Mouse (Mus musculus): ENCODE results near the gene Rasa1.
A peak's percentile ranks its signal among the peaks of the same experiment; 100 is the strongest.

The Rasa1 gene

GRCm38 (mm10) chr13:85288843-85289713 is at the start of gene Rasa1:
TSS of gene Rasa1 (minus strand) at chr13:85289130.
- DNase-seq: peak; percentile 97

- no peak for DNase-seq
These were observed 22.6 kb upstream of the Rasa1 start for GRCm38 (mm10) chr13:85311547-85311946.

GRCm38 (mm10) chr13:85310968-85311367 is 22.0 kb upstream of the Rasa1 start:
- no peak for DNase-seq

- no peak for DNase-seq
These were observed 21.6 kb upstream of the Rasa1 start for GRCm38 (mm10) chr13:85310483-85310882.

- DNase-seq: no peak
These were observed 17.1 kb upstream of the Rasa1 start for GRCm38 (mm10) chr13:85306039-85306438.

GRCm38 (mm10) chr13:85290651-85291050 is 1.7 kb upstream of the Rasa1 start:
- DNase-seq: no peak

- DNase-seq: no peak
These were observed 422 bp downstream of the Rasa1 start for GRCm38 (mm10) chr13:85288574-85288842.

GRCm38 (mm10) chr13:85287876-85288573 is 905 bp downstream of the Rasa1 start:
- DNase-seq: peak; percentile 33

- no peak for DNase-seq
These were observed 6.3 kb downstream of the Rasa1 start for GRCm38 (mm10) chr13:85282626-85283025.

- DNase-seq: no peak
These were observed 10.0 kb downstream of the Rasa1 start for GRCm38 (mm10) chr13:85278951-85279350.

- DNase-seq: no peak
These were observed 14.4 kb downstream of the Rasa1 start for GRCm38 (mm10) chr13:85274572-85274971.

GRCm38 (mm10) chr13:85273788-85274187 is 15.1 kb downstream of the Rasa1 start:
- DNase-seq: no peak

- no peak for DNase-seq
These were observed 50.2 kb downstream of the Rasa1 start for GRCm38 (mm10) chr13:85238760-85239159.

- DNase-seq: no peak
These were observed 70.3 kb downstream of the Rasa1 start for GRCm38 (mm10) chr13:85218656-85219055.

GRCm38 (mm10) chr13:85210353-85210752 is 78.6 kb downstream of the Rasa1 start:
- no peak for DNase-seq

GRCm38 (mm10) chr13:85208656-85209055 is 80.3 kb downstream of the Rasa1 start:
- DNase-seq: no peak

GRCm38 (mm10) chr13:85207493-85207892 is 81.4 kb downstream of the Rasa1 start:
- DNase-seq: no peak

GRCm38 (mm10) chr13:85191253-85191652 is 97.7 kb downstream of the Rasa1 start:
- no peak for DNase-seq

- DNase-seq: no peak
These were observed 99.2 kb downstream of the Rasa1 start for GRCm38 (mm10) chr13:85189644-85190121.

GRCm38 (mm10) chr13:85188903-85189643 is 99.9 kb downstream of the Rasa1 start, which contains the start of gene Ccnh:
TSS of gene Ccnh (plus strand) at chr13:85189408.
- peak; percentile 92 for DNase-seq
